Mouse (Mus musculus) heart, postnatal 0 days (tissue): ENCODE measurements around the gene Selenof.

Experiments
- CTCF ChIP-seq: IDR thresholded peaks from 2 replicates; pipeline ENCODE4 v1.5.1; 2016; ENCODE audit warnings: antibody characterized with exemption, control low read depth, low read depth
- EP300 ChIP-seq: IDR thresholded peaks from 2 replicates; pipeline ENCODE4 v1.6.1; 2016; ENCODE audit warnings: antibody characterized with exemption, low read depth

GRCm38 (mm10) chr3:144597790-144598467 is 27.8 kb downstream of the Selenof start:
- TF ChIP-seq CTCF (no peak), EP300 (no peak)
